Mouse (Mus musculus) gastrocnemius, postnatal 25 days (tissue): ENCODE results near the gene Arhgap29. TPM values are rescaled to one million over a fixed set of nuclear protein-coding genes. Genes with fewer than 3 reads are reported as not detected.

ENCODE experiments used
- DNase-seq: peaks from one replicate; pipeline ENCODE4 v3.0.0; 2022
- total RNA-seq, 2 experiments: library from RNA; stranded (reverse); gene quantifications; 1 replicate in 1 of 2; 2 replicates in 1 of 2; pipeline ENCODE4 v1.2.3; 2021

Gene Arhgap29
- total RNA-seq, 2 experiments from 2014 or later = 18.3 to 19.1 TPM

GRCm38 (mm10) chr3:122064556-122065410 lies 112.4 kb downstream of the Arhgap29 start:
- peak; percentile 22 for DNase-seq

Other genes with a start within 250 kb of the Arhgap29 start
- 1 to 10 TPM; 4.3 to 6.1 TPM for gene F3, start 229.0 kb upstream of the Arhgap29 start, total RNA-seq
- 10 to 100 TPM; 40.1 to 42.3 TPM for gene Abcd3, start 137.2 kb upstream of the Arhgap29 start, total RNA-seq
- 1 to 10 TPM in 1 of 2 experiments, under 1 TPM in 1; 0.64 to 1.1 TPM for gene Abca4, start 91.9 kb downstream of the Arhgap29 start, total RNA-seq